Mouse (Mus musculus) mesoderm, embryonic 11.5 days (tissue): ENCODE measurements around the gene Il1b.

Source experiments
- DNase-seq: peaks from one replicate; pipeline ENCODE4 v3.0.0-alpha.2; 2012; ENCODE audit warnings: low read depth, low spot score

The Il1b gene

DNA sequence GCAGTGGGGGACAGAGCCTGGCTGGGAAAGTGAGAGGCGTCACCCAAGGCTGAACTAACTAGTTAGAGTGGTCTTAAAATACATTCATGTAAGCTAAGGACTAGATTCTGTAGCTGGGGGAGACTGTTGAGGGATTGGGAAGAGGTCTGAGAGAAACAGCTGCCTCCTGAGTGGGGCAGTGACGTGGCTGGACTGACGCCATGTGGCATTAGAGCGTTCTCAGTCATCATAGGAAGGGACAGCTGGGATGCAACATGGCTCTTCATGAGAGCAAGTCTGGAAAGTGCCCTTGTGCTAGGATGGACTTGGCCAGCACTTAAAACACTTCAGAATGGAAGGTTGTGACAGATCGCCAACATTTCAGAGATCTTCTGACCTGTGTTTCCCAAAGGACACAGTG lies 2.1 kb downstream of the Il1b start:
- no peak for DNase-seq

DNA sequence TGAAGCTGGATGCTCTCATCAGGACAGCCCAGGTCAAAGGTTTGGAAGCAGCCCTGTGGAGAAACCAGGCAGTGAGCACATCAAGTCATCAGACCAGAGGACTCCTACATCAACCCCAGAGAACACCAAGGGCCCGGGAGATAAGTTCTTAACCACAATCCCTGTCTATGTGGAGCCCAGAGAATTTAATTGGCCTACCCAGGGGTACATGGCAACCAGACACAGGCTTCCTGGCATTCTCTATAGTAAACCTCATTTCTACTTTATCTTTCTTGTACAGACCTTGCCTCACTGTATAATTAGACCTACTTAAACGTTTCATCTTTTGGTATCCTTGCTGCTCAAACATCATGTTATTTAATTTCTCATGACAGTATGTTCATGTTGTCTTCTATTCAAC lies 2.8 kb downstream of the Il1b start:
- no peak for DNase-seq

DNA sequence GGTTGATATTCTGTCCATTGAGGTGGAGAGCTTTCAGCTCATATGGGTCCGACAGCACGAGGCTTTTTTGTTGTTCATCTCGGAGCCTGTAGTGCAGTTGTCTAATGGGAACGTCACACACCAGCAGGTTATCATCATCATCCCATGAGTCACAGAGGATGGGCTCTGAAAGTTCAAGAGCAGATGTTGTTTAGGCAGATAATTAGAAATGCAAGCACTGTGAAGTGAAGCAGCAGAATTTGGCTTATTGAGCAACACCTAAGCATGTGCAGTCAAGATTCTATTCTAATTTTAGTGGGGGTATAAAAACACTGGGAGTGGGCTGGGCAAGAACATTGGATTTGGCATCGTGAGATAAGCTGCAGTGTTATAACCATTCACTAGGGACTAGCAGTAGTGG lies 3.7 kb downstream of the Il1b start:
- DNase-seq: no peak

DNA sequence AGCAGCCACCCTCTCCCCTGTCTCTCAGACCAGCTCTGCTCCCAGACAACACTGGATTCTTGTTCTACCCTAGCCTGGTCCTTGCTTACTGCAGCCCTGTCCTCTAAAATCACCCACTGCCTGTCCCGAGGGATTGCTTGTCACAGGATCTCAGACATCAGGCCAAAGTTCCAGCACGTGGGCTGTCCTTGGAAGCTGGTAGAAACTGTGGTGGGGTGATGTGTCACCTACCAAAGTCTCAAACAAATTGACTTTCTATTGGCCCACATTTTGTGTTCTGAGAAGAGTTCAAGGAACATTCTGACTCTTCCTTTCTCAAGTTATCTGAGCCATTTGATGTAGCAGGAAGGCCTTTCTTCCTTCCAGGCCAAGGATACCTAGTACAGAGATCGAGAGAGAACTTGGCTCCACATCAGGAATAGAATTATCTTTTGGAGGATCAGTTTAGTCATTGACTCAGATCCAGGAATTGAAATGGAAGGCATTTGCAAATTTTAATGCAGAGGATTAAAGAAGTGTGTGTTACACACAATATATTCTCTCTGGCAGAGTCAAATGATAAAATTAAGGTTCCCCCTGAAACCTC lies 9.9 kb downstream of the Il1b start:
- DNase-seq: no peak

DNA sequence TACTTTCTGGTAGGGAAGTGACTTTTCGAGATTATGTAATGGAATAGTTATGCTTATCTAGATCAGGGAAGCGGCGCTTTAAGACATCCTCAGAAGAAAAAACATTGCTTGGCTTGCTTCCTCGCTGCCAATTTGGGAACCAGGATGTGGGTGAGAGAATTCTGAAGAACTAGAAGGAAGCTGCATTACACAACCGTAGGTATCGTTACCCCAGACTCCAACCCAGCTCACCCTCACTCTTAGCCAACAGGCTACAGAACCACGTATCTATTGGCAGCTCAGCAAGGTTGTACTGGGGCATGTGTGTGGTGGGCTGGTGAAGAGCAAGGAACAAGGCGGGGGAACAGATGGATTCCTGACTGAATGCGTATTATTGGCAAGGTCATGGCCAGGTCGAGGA lies 10.7 kb downstream of the Il1b start:
- no peak for DNase-seq

DNA sequence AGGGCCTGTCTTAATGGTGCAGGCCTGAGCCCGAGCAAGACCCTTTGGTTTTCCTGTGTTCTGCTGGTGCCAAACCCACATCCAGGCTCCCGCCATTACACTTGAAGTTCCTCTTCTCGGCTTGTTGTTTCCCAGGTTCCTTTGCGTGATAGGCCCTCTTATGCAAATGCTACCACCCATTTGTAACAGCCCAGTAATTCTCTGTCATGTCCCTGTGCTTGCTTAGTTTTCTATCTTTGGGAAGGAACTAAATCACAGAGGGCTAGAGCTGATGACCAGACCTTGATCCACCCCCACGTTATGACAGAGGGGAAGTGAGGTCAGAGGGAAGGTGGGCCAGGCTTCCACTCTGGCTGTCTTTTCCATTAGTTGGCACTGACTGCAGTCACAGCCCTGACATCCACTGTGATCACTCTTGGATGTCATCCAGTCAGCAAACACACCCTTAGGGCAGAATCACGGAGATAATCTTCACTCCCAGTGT lies 32.8 kb downstream of the Il1b start:
- DNase-seq: no peak

DNA sequence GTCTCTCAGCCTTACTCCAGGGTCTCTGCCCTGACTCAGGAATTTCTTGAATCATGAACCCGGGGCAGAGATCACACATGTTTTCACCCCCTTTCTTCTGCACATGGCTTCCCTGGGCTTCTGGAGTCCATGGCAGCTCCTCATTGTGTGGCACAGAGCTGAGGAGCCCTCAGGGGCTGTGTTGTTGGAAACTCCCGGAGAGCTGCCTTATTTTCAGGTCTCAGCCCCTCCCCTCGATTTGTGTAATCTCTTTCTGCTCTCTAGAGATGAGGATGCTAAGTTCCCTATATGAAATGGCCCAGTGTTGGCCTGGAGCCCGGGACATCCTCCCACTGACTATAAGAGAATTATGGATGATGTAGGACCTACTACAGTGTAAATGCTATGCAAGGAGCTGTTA lies 37.5 kb downstream of the Il1b start:
- no peak for DNase-seq

DNA sequence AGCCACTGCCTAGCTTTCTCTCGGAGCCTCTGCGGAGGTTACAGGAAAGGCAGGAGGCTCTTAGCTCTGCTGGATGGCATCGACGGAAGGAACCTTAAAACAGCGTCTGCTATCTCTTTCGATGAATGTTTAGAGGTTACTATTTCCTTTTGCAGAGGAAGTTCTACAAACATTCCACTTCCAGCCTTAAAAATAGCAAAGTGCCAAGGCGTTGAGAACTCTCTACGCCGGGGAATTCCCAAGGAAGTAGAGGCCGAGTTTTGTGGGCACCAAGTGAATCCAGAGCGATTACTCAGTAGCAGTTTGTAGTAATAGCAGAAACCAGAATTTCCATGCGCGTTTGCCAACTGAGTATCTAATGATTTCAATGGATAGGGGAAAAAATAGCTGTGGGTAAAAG lies 40.4 kb downstream of the Il1b start:
- no peak for DNase-seq

DNA sequence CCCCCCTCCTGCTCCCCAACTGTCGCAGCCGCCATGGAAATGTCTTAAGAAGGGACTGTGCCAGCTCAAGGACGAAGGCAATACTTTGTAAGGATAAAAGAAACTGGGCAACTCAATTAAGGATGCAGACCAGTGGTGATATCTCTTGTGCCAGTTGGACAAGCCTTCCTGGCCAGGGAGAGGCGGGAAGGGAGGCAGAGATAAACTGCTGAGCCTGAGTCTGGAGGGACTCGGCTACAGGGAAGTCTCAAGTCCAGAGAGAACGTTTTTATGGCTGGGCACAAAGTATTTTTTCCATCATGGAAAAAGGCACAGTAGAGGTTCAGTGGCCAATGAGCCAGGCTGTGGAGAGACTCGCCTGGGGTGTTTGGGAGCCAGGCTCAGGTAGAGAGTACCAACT lies 40.9 kb downstream of the Il1b start:
- no peak for DNase-seq

DNA sequence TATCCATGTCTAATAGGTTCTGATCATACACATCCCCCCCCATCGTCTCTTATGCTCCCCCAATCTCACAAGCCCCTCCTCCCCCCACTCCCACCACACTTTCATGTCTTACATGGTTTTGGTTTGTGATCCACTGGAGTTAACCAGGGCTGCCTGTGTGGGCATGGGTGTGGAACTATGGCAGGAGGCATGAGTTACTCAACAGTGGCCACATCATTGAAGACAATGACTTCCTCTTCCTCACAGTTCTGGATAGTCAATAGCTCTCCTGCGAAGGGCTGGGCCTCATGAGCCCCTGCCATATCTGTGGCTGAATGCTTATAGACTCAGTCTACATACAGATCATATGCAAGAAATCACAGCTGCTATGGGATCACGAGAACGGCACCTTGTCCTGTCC lies 42.7 kb downstream of the Il1b start:
- DNase-seq: no peak

DNA sequence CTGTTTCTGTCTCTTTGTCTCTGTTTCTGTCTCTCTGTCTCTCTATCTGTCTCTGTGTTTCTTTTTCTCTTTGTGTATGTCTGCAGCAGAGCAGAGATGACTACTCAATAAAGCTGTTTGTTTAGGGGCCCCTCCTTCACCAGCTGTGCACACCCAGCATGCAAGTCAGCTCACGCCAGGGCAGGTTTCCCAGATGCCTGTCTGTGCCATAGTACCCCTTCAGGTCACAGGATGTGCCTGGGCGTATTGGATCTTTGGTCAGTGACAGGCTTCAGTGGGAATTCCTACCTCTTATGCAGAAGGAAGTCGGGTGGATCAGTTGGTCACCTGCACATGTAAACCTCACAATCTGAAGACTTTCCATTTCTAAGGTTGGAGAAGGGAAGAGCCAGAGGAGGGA lies 46.7 kb downstream of the Il1b start:
- no peak for DNase-seq

DNA sequence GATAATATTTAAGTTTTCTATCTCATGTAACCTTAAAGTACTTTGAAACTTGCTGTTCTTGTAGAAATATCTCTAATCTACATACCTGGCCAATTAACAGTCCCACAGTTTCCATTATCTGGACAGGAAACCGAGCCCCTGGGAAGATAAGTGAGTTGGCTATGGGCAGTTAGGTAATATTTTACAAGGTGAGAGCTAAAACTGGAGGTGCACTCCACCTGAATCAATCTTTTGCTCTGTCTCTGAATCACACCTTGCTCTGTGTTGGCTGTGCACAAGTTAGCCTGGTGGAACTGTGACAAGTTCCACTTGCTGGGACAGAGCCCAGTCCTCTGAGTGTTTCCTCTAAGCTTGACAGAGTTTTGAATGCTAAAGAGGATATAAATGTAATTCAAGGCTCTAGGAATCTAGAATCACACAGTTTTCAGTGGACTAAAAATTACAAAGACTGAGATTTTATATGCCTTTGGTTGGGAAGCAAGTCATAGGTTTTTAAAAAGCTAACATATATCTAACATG lies 48.8 kb downstream of the Il1b start:
- DNase-seq: no peak

DNA sequence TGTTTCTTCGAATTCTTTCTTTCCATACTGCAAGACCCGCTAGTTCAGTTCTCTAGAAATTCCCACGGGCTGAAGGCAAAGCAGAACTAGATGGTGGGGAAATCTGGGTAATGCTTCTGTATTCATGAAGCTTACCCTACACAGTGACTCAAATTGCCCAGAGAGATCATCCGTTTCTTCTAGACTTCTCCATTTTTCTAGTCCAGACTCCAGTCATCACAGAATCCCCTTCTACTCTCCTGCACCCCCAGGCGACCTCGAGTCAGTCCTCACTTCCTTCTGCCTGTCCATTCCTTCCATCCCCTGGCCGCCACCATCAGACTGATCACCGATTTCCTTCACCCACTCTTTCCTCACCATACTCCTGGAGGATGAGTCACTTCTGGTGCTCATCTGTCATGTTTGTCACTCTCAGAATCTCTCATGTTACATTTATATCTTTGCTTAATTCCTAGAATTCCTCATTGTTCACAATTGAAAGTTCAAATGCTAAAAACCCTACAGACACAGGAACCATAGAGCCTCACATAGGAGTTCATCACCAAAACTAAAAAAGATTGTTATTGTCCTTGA lies 50.8 kb downstream of the Il1b start:
- no peak for DNase-seq

DNA sequence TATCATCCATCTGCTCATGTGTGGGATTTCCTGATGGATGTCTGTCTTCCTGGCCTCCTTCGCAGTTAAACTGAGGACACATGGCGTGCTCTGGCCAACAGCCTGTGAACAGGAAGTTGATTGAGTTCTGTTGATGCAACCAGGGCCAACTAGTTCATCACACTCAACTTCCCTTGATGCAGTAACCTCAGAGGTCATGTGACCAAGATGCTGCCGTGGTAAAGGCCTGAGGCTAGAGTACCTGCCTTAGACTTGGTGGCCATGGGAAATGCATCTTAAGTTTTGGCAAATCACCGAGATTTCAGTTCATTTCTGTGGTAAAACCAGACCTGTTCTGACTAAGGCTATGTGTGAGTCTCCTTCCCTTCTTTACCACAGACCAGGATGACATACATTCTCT lies 55.1 kb downstream of the Il1b start:
- DNase-seq: no peak

DNA sequence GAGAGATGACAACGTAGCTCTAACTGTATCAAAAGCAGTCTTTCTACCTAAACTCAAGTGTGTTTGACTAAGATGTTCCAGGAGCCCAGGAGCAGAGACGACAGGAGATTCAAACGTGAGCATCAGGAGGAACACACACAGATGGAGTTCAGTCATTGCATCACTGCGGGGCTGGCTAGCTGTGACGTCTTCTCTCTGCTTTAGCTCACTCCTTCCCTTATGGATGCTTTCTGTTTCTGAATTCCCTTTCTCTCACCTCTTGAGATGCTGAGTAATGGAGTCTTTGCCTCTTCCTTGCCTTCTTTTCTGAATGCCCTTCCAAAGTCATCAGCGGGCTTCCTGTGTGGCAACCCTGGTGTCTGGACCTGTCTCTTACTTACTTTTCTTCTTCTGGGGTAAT lies 56.1 kb downstream of the Il1b start:
- no peak for DNase-seq
